Mouse (Mus musculus): ENCODE data around the gene Zbtb40. TPM values are rescaled to one million over a fixed set of nuclear protein-coding genes. Genes with fewer than 3 reads are reported as not detected.
A peak's percentile ranks its signal among the peaks of the same experiment; 100 is the strongest.

Gene Zbtb40
- polyA plus RNA-seq, 1 experiment from 2014 or later: 0.86 TPM

GRCm38 (mm10) chr4:136937344-136937743 is 111.3 kb downstream of the Zbtb40 start:
- Histone ChIP-seq H3K27me3 (ENCODE audit: control insufficient read depth, insufficient read depth, low read length) (no peaks in the 10 kb centered on the region), H3K27ac (replicated peaks) (no peak overlapping the region), H3K36me3 (ENCODE audit: control insufficient read depth, insufficient read depth, low read length) (no peaks in the 10 kb centered on the region), H3K4me2 (replicated peaks; ENCODE audit: low read depth) (no peak overlapping the region), H3K4me3 (ENCODE audit: low read depth, low read length) (no peak overlapping the region), H3K9me3 (ENCODE audit: control insufficient read depth, low read length) (no peaks in the 10 kb centered on the region), H3K9ac (ENCODE audit: low read length) (no peak overlapping the region), H3K4me1 (replicated peaks; ENCODE audit: control insufficient read depth, insufficient read depth) (no peaks in the 10 kb centered on the region)
- no peak for ATAC-seq (ENCODE audit: low FRiP score, low TSS enrichment)
- WGBS: 76% methylated on average over 4 of the region's 4 CpGs
- TF ChIP-seq CTCF (IDR thresholded peaks at IDR 0.05; ENCODE audit: low read depth) (no peak), EP300 (optimal IDR thresholded peaks at IDR 0.05) (no peak)
- DNase-seq (ENCODE audit: low spot score): no peak

GRCm38 (mm10) chr4:136934746-136935613 is 113.6 kb downstream of the Zbtb40 start:
- Histone ChIP-seq H3K9ac (ENCODE audit: low read length) (no peak overlapping the region), H3K36me3 (ENCODE audit: control insufficient read depth, insufficient read depth, low read length) (no peaks in the 10 kb centered on the region), H3K4me3 (ENCODE audit: low read depth, low read length) (no peak overlapping the region), H3K4me1 (replicated peaks; ENCODE audit: control insufficient read depth, insufficient read depth) (no peaks in the 10 kb centered on the region), H3K27me3 (ENCODE audit: control insufficient read depth, insufficient read depth, low read length) (no peaks in the 10 kb centered on the region), H3K9me3 (ENCODE audit: control insufficient read depth, low read length) (no peaks in the 10 kb centered on the region), H3K27ac (replicated peaks) (no peak overlapping the region), H3K4me2 (replicated peaks; ENCODE audit: low read depth) (no peak overlapping the region)
- DNase-seq (ENCODE audit: low spot score) (no peak), ATAC-seq (ENCODE audit: low FRiP score, low TSS enrichment) (peak; percentile 27; the same call in 1 of the 2 replicates)
- no peak for TF ChIP-seq EP300 (optimal IDR thresholded peaks at IDR 0.05)
- TF ChIP-seq CTCF (IDR thresholded peaks at IDR 0.05; ENCODE audit: low read depth): no peak
- WGBS: 40% methylated on average over 18 of the region's 18 CpGs

GRCm38 (mm10) chr4:136930474-136930873 is 118.1 kb downstream of the Zbtb40 start:
- H3K27me3 ChIP-seq (ENCODE audit: control insufficient read depth, insufficient read depth, low read length): no peaks in the 10 kb centered on the region
- H3K9me3 ChIP-seq (ENCODE audit: control insufficient read depth, low read length): no peaks in the 10 kb centered on the region
- no peak overlapping the region for H3K27ac ChIP-seq (replicated peaks)
- no peak overlapping the region for H3K4me2 ChIP-seq (replicated peaks; ENCODE audit: low read depth)
- no peaks in the 10 kb centered on the region for H3K36me3 ChIP-seq (ENCODE audit: control insufficient read depth, insufficient read depth, low read length)
- TF ChIP-seq EP300 (optimal IDR thresholded peaks at IDR 0.05) (no peak), CTCF (IDR thresholded peaks at IDR 0.05; ENCODE audit: low read depth) (no peak)
- H3K9ac ChIP-seq (ENCODE audit: low read length): no peak overlapping the region
- H3K4me3 ChIP-seq (ENCODE audit: low read depth, low read length): no peak overlapping the region
- DNase-seq (ENCODE audit: low spot score) (no peak), ATAC-seq (ENCODE audit: low FRiP score, low TSS enrichment) (no peak)
- 71% methylated on average over 8 of the region's 8 CpGs for WGBS
- H3K4me1 ChIP-seq (replicated peaks; ENCODE audit: control insufficient read depth, insufficient read depth): no peaks in the 10 kb centered on the region

Other genes with a start within 250 kb of the Zbtb40 start
- 2.3 and 2.5 TPM in 2 replicates for gene Ephb2, start 212.8 kb downstream of the Zbtb40 start, polyA plus RNA-seq (2015; fragmentation: Nextera tagmentation; extraction: Ambion mirVana)
- gene C1qb, start 162.6 kb downstream of the Zbtb40 start, polyA plus RNA-seq (2015; fragmentation: Nextera tagmentation; extraction: Ambion mirVana): 79.6 and 80.6 TPM in 2 replicates
- gene C1qc, start 155.7 kb downstream of the Zbtb40 start, polyA plus RNA-seq (2015; fragmentation: Nextera tagmentation; extraction: Ambion mirVana): 48.6 and 49.4 TPM in 2 replicates
- gene C1qa, start 150.0 kb downstream of the Zbtb40 start, polyA plus RNA-seq (2015; fragmentation: Nextera tagmentation; extraction: Ambion mirVana): 49.7 and 53.0 TPM in 2 replicates
- gene Epha8, start 92.0 kb downstream of the Zbtb40 start, polyA plus RNA-seq (2015; fragmentation: Nextera tagmentation; extraction: Ambion mirVana): 0.11 and 0.16 TPM in 2 replicates
- 45.3 and 59.7 TPM in 2 replicates for gene Wnt4, start 228.7 kb upstream of the Zbtb40 start, polyA plus RNA-seq (2015; fragmentation: Nextera tagmentation; extraction: Ambion mirVana)

Measured in stomach, postnatal 0 days (tissue).